Mouse (Mus musculus) embryonic fibroblast, embryonic 13.5 days (primary cell): ENCODE data around the gene Pom121. TPM values are rescaled to one million over a fixed set of nuclear protein-coding genes. Genes with fewer than 3 reads are reported as not detected.

Experiments
- H3K27ac ChIP-seq: 2 replicates; pipeline ENCODE4 v1.5.1; 2012; ENCODE audit warnings: low read length, control low read depth, inconsistent platforms; ENCODE audit not compliant: insufficient read depth
- H3K4me1 ChIP-seq: 2 replicates; pipeline ENCODE4 v1.6.1; 2011; ENCODE audit warnings: low read length; ENCODE audit not compliant: control insufficient read depth, insufficient read depth
- H3K4me3 ChIP-seq: 2 replicates; pipeline ENCODE4 v1.5.1; 2011; ENCODE audit warnings: mild to moderate bottlenecking, control low read depth, low read length; ENCODE audit not compliant: insufficient read depth
- CTCF ChIP-seq: IDR thresholded peaks from 2 replicates; pipeline ENCODE4 v1.5.1; 2011; ENCODE audit warnings: mild to moderate bottlenecking, control low read depth, low read length, moderate library complexity, borderline replicate concordance; ENCODE audit not compliant: insufficient read depth
- POLR2A ChIP-seq: IDR thresholded peaks from 2 replicates; pipeline ENCODE4 v1.6.1; 2011; ENCODE audit warnings: low read depth, mild to moderate bottlenecking, control low read depth, low read length, moderate library complexity
- polyA plus RNA-seq: library from polyadenylated mRNA; stranded (reverse); fragments of >200 nt; gene quantifications from 2 replicates; pipeline ENCODE4 v1.2.4, GENCODE M21; 2011; ENCODE audit warnings: low read depth; ENCODE audit not compliant: missing spikeins, insufficient read length

The Pom121 gene
- polyA plus RNA-seq, 1 experiment = 24.4 TPM

DNA sequence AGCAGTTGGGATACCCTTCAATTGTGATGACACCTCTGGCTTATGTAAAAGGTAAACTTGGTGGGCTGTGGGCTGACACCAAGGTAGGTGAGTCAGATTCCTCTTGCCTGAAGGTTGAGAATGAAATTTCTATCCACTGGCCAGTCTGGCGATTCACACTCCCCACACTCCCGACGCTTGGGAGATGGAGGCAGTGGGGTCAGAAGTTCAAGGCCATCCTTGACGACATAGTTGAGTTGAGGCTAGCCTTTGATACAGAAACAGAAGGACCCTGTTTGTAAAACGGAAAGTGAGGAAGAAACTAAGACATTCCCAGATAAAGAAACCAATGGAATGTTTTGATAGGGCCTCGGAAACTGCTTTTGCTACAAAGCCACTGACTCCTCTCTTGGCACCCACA lies 5.0 kb upstream of the Pom121 start:
- Histone ChIP-seq H3K27ac (no peak overlapping the region), H3K4me1 (no peaks in the 10 kb centered on the region), H3K4me3 (no peak overlapping the region)
- TF ChIP-seq CTCF (no peak), POLR2A (no peak)

DNA sequence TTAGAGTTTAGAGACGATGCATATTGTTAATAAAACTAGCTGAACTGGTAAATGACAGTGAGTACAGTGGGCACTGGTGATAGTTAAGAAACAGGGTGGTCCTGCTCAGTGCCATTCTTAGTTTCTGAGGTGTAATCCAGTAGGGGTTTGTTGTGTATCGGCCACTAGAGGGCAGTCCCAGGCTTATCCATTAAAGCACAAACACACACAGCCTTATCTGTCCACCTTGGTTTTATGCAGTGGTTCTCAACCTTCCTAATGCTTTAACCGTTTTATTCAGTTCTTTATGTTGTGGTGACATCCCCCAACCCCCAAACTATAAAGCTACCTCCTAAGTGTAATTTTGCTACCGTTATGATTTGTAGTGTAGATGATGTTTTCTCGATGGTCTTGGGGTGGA lies 1.5 kb upstream of the Pom121 start:
- Histone ChIP-seq H3K4me3 (no peak overlapping the region), H3K27ac (no peak overlapping the region), H3K4me1 (no peaks in the 10 kb centered on the region)
- no peak for TF ChIP-seq CTCF
- TF ChIP-seq POLR2A = no peak

DNA sequence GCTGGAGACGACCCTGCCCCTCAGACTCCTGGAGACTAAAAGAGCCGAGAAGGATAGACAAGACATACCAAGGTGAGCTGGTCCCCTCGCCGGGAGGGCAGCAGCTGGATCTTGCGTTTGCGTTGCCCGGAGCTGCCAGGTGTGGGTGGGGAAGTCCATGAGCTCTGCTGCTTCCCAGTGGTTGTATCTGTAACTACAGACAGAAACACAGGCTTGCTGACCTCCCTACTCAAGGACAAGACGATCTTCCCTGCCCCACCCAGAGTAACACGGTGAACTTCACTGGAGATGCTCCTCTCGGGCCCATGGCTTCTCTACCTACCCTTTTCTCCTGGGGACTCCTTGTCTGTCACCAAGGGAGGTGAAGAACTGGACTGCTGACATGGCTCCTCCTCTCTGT lies 10.6 kb downstream of the Pom121 start:
- H3K4me3 ChIP-seq = no peak overlapping the region
- no peaks in the 10 kb centered on the region for H3K4me1 ChIP-seq
- H3K27ac ChIP-seq = no peak overlapping the region
- TF ChIP-seq CTCF = no peak
- TF ChIP-seq POLR2A = no peak

DNA sequence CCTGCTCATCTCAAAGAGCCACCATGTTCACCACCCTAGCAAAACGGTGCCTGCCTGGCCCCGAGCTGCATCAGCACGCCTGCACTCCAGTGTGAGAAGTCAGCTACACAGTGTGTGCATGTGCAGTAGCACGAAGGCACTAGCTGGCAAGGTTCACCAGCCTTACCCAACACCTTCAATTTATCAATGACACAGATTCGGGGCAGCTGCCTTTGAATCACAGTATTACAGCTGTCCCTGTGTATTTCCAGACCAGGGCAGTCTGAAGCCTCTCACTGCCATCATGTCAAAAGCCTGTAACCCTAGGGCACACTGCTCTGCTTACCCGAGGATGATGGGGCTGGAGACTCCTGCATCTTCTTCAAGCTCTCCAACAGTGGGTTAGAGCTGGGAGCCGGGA lies 11.6 kb downstream of the Pom121 start:
- no peak overlapping the region for H3K4me3 ChIP-seq
- TF ChIP-seq CTCF (no peak), POLR2A (no peak)
- no peak overlapping the region for H3K27ac ChIP-seq
- no peaks in the 10 kb centered on the region for H3K4me1 ChIP-seq

DNA sequence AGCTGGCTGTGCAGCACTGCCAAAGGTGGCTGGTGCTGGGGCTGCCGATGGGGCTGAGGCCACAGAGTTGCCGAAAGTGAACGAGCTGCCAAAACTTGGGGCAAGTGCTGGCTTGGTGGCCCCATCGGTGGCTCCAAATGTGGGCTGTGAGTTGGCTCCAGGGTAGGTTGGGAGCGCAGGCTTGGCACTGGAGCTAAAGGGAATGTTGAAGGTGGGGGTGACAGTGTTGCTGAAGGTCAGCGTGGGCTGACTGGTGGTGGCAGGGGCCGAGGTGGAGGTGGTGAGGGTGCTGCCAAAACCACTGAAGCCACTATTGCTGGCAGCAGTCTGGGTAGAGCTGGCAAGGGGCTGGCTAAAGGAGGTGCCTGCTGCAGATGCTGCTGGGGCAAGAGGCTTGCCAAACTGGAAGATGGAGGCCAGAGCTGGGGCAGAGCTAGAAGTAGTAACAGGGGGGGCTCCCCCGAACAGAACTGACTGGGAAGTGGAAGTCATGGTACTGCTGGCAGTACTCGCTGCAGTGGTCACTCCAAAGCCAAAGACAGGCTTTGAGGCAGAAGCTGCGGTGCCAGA lies 12.9 kb downstream of the Pom121 start:
- H3K4me1 ChIP-seq = no peaks in the 10 kb centered on the region
- TF ChIP-seq POLR2A (no peak), CTCF (no peak)
- no peak overlapping the region for H3K4me3 ChIP-seq
- H3K27ac ChIP-seq = no peak overlapping the region

DNA sequence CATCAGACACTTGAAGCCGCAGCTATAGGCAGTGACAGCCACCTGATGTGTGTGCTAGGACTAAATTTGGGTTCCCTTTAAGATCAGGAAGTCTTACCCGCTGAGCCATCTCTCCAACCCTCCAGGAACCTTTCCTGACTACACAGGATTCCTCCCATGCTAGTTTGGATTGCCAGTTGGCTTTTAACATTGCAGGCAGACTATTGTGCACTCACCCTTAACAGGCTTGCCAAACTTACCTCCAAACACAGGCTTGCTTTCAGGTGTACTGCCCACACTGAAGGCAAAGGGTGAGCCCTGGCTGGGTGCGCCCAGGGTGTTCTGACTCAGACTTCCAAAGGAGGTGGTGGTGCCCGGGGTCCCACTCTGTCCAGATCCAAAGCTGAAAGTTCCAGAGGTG lies 13.7 kb downstream of the Pom121 start:
- TF ChIP-seq POLR2A = no peak
- TF ChIP-seq CTCF = no peak
- no peaks in the 10 kb centered on the region for H3K4me1 ChIP-seq

DNA sequence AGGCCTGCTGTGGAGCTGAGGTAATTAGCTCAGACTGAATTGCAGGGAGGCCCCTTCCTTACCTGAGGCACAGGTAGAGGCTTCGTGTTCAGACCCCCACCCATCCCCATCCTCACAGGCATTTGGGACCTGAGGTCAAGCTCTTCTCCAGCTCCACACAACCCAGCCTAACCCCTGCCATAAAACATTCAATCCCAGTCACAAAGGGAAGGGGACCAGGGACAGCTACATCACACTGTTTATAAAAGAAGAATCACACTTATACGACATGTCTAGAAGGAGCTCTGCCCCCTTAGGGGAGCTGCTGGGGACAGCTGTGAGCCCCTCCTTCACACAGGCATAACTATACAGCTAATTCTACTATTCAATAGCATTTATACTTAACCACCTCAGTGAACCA lies 18.0 kb downstream of the Pom121 start:
- no peaks in the 10 kb centered on the region for H3K4me1 ChIP-seq
- no peak overlapping the region for H3K27ac ChIP-seq
- TF ChIP-seq POLR2A = no peak

More for the DNA sequence above, 13.7 kb downstream of the Pom121 start:
- Histone ChIP-seq H3K4me3 (no peak overlapping the region), H3K27ac (no peak overlapping the region)

DNA sequence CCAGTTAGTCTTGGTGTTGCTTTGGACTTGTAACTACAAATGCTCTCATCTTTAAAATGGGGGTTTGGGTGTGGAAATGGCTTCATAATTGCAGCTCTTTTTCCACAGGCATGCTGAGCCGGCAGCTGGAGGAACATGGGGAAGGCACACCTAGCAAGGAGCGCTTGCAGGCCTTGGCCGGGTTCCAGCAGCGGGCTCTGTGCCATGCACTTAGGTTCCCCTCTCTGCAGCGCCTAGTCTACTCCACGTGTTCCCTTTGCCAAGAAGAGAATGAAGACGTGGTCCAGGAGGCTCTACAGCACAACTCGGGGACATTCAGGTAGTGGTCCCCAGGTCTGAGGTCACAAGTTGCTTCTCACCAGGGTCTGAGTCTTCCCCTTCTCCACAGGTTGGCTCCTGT lies 19.2 kb downstream of the Pom121 start:
- TF ChIP-seq POLR2A (no peak), CTCF (no peak)
- Histone ChIP-seq H3K4me3 (no peak overlapping the region), H3K4me1 (peaks cover 3% of the 10 kb centered on the region; the same call in 1 of the 2 replicates), H3K27ac (no peak overlapping the region)

More for the DNA sequence above, 18.0 kb downstream of the Pom121 start:
- no peak overlapping the region for H3K4me3 ChIP-seq

DNA sequence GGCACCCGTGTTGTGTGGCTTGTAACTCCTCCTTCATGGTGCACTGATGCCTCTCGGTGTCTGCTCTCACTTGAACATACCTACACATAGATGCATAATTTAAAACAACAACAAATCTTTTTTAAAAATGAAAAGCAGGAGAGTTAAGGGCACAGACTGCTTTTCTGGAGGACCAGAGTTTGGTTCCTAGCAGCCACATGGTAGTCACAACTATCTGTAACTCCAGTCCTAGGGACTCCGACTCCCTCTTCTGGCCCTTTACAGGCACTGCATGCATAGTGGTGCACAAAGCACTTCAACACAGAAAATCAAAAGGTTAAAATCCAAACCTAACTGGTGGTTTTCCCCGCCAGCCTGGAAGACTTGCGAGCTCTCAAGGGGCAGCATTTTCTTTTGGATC lies 20.7 kb downstream of the Pom121 start:
- no peak overlapping the region for H3K27ac ChIP-seq
- H3K4me1 ChIP-seq = peaks cover 3% of the 10 kb centered on the region; the same call in 1 of the 2 replicates
- no peak overlapping the region for H3K4me3 ChIP-seq
- TF ChIP-seq POLR2A = no peak
- TF ChIP-seq CTCF = no peak

DNA sequence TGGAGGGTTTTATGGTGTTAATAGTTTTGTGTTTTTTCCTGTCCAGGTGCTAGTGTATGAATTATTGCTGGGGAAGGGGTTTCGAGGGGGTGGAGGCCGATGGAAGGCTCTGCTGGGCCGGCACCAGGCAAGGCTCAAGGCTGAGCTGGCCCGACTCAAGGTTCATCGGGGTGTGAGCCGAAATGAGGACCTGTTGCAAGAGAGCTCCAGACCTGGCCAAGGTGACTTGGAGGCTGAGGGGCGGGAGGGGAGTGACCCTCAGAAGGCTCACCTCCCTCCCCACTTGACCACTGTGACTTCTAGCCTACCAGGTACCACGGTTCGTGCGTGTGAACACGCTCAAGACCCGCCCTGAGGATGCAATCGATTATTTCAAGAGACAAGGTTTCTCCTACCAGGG lies 23.2 kb downstream of the Pom121 start:
- peaks cover 3% of the 10 kb centered on the region; the same call in 1 of the 2 replicates for H3K4me1 ChIP-seq
- H3K27ac ChIP-seq = no peak overlapping the region
- no peak overlapping the region for H3K4me3 ChIP-seq
- TF ChIP-seq POLR2A (no peak), CTCF (no peak)
